In genomic region chr7:141147044-141147443, GRCm38 (mm10) we compare ENCODE assay signal across 19 mouse cellular contexts. TPM values are rescaled to one million over a fixed set of nuclear protein-coding genes. Genes with fewer than 3 reads are reported as not detected.
DNase-seq lines count a peak whose midpoint lies in the region; ATAC-seq and TF ChIP-seq lines count a peak whose summit lies in the region.
"Had no signal": no experiment of that assay in that cellular context is flagged by ENCODE, and none has a peak within 500 bp of the region (broad histone marks: within the 10 kb centered on the region; RNA-seq: fewer than 3 reads in every experiment).

No protein-coding gene starts in this region.

- H3K36me3 ChIP-seq in midbrain, embryonic 13.5 days = peaks cover 55% of the 10 kb centered on the region
- H3K36me3 ChIP-seq in midbrain, embryonic 11.5 days (ENCODE audit: control insufficient read depth, insufficient read depth, low read length) = peaks cover 2% of the 10 kb centered on the region; the same call in 1 of the 2 replicates
- H3K36me3 ChIP-seq in liver, postnatal 0 days (replicated peaks; ENCODE audit: insufficient read depth, low read length) = peaks cover 81% of the 10 kb centered on the region

- no peaks in the 10 kb centered on the region for H3K9me3 ChIP-seq in midbrain, embryonic 13.5 days
- H3K9me3 ChIP-seq in midbrain, embryonic 11.5 days (ENCODE audit: control insufficient read depth, low read length) = no peaks in the 10 kb centered on the region
- no peaks in the 10 kb centered on the region for H3K9me3 ChIP-seq in liver, postnatal 0 days (ENCODE audit: low read length)
- H3K9me3 ChIP-seq: limb, embryonic 10.5 days; neural tube, embryonic 12.5 days had no signal

- H3K4me2 ChIP-seq in midbrain, embryonic 13.5 days (replicated peaks) = no peak overlapping the region
- H3K4me2 ChIP-seq in midbrain, embryonic 11.5 days = no peak overlapping the region
- peak overlapping the region; percentile 4; the same call in 1 of the 2 replicates for H3K4me2 ChIP-seq in liver, postnatal 0 days (ENCODE audit: low read depth, low read length)
- H3K4me2 ChIP-seq: lung, embryonic 14.5 days; neural tube, embryonic 12.5 days had no signal

- WGBS in midbrain, embryonic 13.5 days = 79% methylated on average over 6 of the region's 6 CpGs
- WGBS in midbrain, embryonic 11.5 days = 91% methylated on average over 6 of the region's 6 CpGs
- 72% methylated on average over 6 of the region's 6 CpGs for WGBS in liver, postnatal 0 days (ENCODE audit: insufficient replicate concordance)

- H3K27ac ChIP-seq in midbrain, embryonic 13.5 days = no peak overlapping the region
- H3K27ac ChIP-seq in midbrain, embryonic 11.5 days (ENCODE audit: low read depth, low read length) = no peak overlapping the region
- H3K27ac ChIP-seq in liver, postnatal 0 days (ENCODE audit: low read depth) = no peak overlapping the region
- H3K27ac ChIP-seq: gastrocnemius, adult 2 months; heart, adult 2 months; limb, embryonic 10.5 days; macrophage; neural tube, embryonic 12.5 days had no signal

- no peak for ATAC-seq in cerebellum, adult (ENCODE audit: insufficient number of reproducible peaks, low FRiP score, low TSS enrichment)
- ATAC-seq in midbrain, embryonic 13.5 days = no peak
- no peak for ATAC-seq in midbrain, embryonic 11.5 days (ENCODE audit: low FRiP score)
- no peak for ATAC-seq in liver, postnatal 0 days
- ATAC-seq: forebrain, embryonic 16.5 days; intestine, postnatal 0 days; midbrain, embryonic 16.5 days had no signal

- H3K9ac ChIP-seq in midbrain, embryonic 13.5 days (replicated peaks) = 0 out of 2 replicates have a peak overlapping the region, but pooled peaks have one; percentile 23
- H3K9ac ChIP-seq in midbrain, embryonic 11.5 days (ENCODE audit: low read length) = no peak overlapping the region
- H3K9ac ChIP-seq in liver, postnatal 0 days (replicated peaks) = 0 out of 2 replicates have a peak overlapping the region, but pooled peaks have one; percentile 13
- H3K9ac ChIP-seq: lung, embryonic 14.5 days; neural tube, embryonic 12.5 days had no signal

- no peaks in the 10 kb centered on the region for H3K27me3 ChIP-seq in midbrain, embryonic 13.5 days
- no peaks in the 10 kb centered on the region for H3K27me3 ChIP-seq in midbrain, embryonic 11.5 days (ENCODE audit: control insufficient read depth, insufficient read depth, low read length)
- no peaks in the 10 kb centered on the region for H3K27me3 ChIP-seq in liver, postnatal 0 days (ENCODE audit: insufficient read depth, low read length)
- H3K27me3 ChIP-seq: neural tube, embryonic 12.5 days had no signal

- no peak for TF ChIP-seq EP300 in liver, postnatal 0 days (IDR thresholded peaks at IDR 0.05; ENCODE audit: low read depth)

- H3K4me3 ChIP-seq in midbrain, embryonic 13.5 days (replicated peaks) = no peak overlapping the region
- no peak overlapping the region for H3K4me3 ChIP-seq in midbrain, embryonic 11.5 days (ENCODE audit: low read depth, low read length)
- H3K4me3 ChIP-seq in liver, postnatal 0 days (ENCODE audit: low read depth, low read length) = no peak overlapping the region
- H3K4me3 ChIP-seq: gastrocnemius, adult 2 months; heart, adult 2 months; limb, embryonic 10.5 days; neural tube, embryonic 12.5 days had no signal

- H3K4me1 ChIP-seq in midbrain, embryonic 13.5 days (replicated peaks) = no peaks in the 10 kb centered on the region
- H3K4me1 ChIP-seq in midbrain, embryonic 11.5 days (ENCODE audit: control insufficient read depth, insufficient read depth, low read length) = no peaks in the 10 kb centered on the region
- peaks cover 8% of the 10 kb centered on the region for H3K4me1 ChIP-seq in liver, postnatal 0 days (ENCODE audit: insufficient read depth)
- H3K4me1 ChIP-seq: limb, embryonic 10.5 days; neural tube, embryonic 12.5 days had no signal

- peak; percentile 29 for DNase-seq in cerebellum, adult 11 months
- DNase-seq in midbrain, embryonic 11.5 days (ENCODE audit: low spot score, missing footprints) = no peak
- peak; percentile 57 to 78 for DNase-seq in cerebellum, postnatal 25 days
- DNase-seq in liver, postnatal 0 days = no peak
- DNase-seq in urinary bladder, adult 2 months (ENCODE audit: low spot score) = no peak
- DNase-seq in urinary bladder, postnatal 25 days (ENCODE audit: low spot score) = no peak
- DNase-seq: gastrocnemius, adult 2 months; heart, adult 2 months; kidney, postnatal 14 days; lung, embryonic 14.5 days; thymus, postnatal 36 days had no signal

- no peak for TF ChIP-seq CTCF in liver, postnatal 0 days (IDR thresholded peaks at IDR 0.05; ENCODE audit: low read depth)

RNA-seq across cellular contexts. Expression of gene Ptdss2, which starts 24.9 kb away (rescaled TPM):
- polyA plus RNA-seq in midbrain, embryonic 13.5 days (2015; fragmentation: Nextera tagmentation; extraction: Ambion mirVana) = 77.4 TPM in 2 replicates
- polyA plus RNA-seq in midbrain, embryonic 11.5 days (2014; fragmentation: Nextera tagmentation; extraction: Ambion mirVana) = 68.6 and 70.7 TPM in 2 replicates
- polyA plus RNA-seq in liver, postnatal 0 days (2015; fragmentation: Nextera tagmentation; extraction: Ambion mirVana) = 57.9 and 71.0 TPM in 2 replicates
- 25.6 and 27.7 TPM in 2 replicates for polyA plus RNA-seq in urinary bladder, adult 2 months (2012; rRNA removed)

RNA-seq across cellular contexts. Expression of gene Rnh1, which starts 25.6 kb away (rescaled TPM):
- 40.5 and 45.3 TPM in 2 replicates for polyA plus RNA-seq in midbrain, embryonic 13.5 days (2015; fragmentation: Nextera tagmentation; extraction: Ambion mirVana)
- polyA plus RNA-seq in midbrain, embryonic 11.5 days (2014; fragmentation: Nextera tagmentation; extraction: Ambion mirVana) = 54.6 and 56.7 TPM in 2 replicates
- polyA plus RNA-seq in liver, postnatal 0 days (2015; fragmentation: Nextera tagmentation; extraction: Ambion mirVana) = 55.2 and 55.7 TPM in 2 replicates
- polyA plus RNA-seq in urinary bladder, adult 2 months (2012; rRNA removed) = 126 and 135 TPM in 2 replicates

RNA-seq across cellular contexts. Expression of gene Ano9, which starts 29.4 kb away (rescaled TPM):
- polyA plus RNA-seq in midbrain, embryonic 13.5 days (2015; fragmentation: Nextera tagmentation; extraction: Ambion mirVana) = 0.07 and 0.35 TPM in 2 replicates
- 0.12 TPM in 1 of 2 replicates, not detected in the other for polyA plus RNA-seq in midbrain, embryonic 11.5 days (2014; fragmentation: Nextera tagmentation; extraction: Ambion mirVana)
- polyA plus RNA-seq in liver, postnatal 0 days (2015; fragmentation: Nextera tagmentation; extraction: Ambion mirVana) = 1.4 and 1.8 TPM in 2 replicates
- 7.5 and 13.7 TPM in 2 replicates for polyA plus RNA-seq in urinary bladder, adult 2 months (2012; rRNA removed)
- polyA plus RNA-seq: macrophage; neural tube, embryonic 12.5 days had no signal

RNA-seq across cellular contexts. Expression of gene Sigirr, which starts 46.7 kb away (rescaled TPM):
- polyA plus RNA-seq in midbrain, embryonic 13.5 days (2015; fragmentation: Nextera tagmentation; extraction: Ambion mirVana) = 1.8 and 2.6 TPM in 2 replicates
- 1.2 and 1.8 TPM in 2 replicates for polyA plus RNA-seq in midbrain, embryonic 11.5 days (2014; fragmentation: Nextera tagmentation; extraction: Ambion mirVana)
- polyA plus RNA-seq in liver, postnatal 0 days (2015; fragmentation: Nextera tagmentation; extraction: Ambion mirVana) = 18.0 and 20.1 TPM in 2 replicates
- 13.8 and 15.0 TPM in 2 replicates for polyA plus RNA-seq in urinary bladder, adult 2 months (2012; rRNA removed)

RNA-seq across cellular contexts. Expression of gene Hras, which starts 46.8 kb away (rescaled TPM):
- 86.4 and 114 TPM in 2 replicates for polyA plus RNA-seq in midbrain, embryonic 13.5 days (2015; fragmentation: Nextera tagmentation; extraction: Ambion mirVana)
- 86.1 and 103 TPM in 2 replicates for polyA plus RNA-seq in midbrain, embryonic 11.5 days (2014; fragmentation: Nextera tagmentation; extraction: Ambion mirVana)
- polyA plus RNA-seq in liver, postnatal 0 days (2015; fragmentation: Nextera tagmentation; extraction: Ambion mirVana) = 44.0 and 46.2 TPM in 2 replicates
- polyA plus RNA-seq in urinary bladder, adult 2 months (2012; rRNA removed) = 114 and 129 TPM in 2 replicates

Comparison
In these comparisons a context has a peak if more than half of its experiments do, and no peak if none do; other contexts are left out.
1. DNase-seq: peak in cerebellum, adult 11 months (single experiment) and cerebellum, postnatal 25 days (2 of 2); none in midbrain, embryonic 11.5 days (single experiment), liver, postnatal 0 days (single experiment), urinary bladder, adult 2 months (single experiment) and urinary bladder, postnatal 25 days (single experiment).